Mouse (Mus musculus) stomach, postnatal 0 days (tissue): ENCODE data around the gene Ldlr.

Source experiments
- CTCF ChIP-seq: IDR thresholded peaks from 2 replicates; pipeline ENCODE4 v1.5.1; 2016; ENCODE audit warnings: antibody characterized with exemption, low read depth, mild to moderate bottlenecking, moderate library complexity
- EP300 ChIP-seq: optimal IDR thresholded peaks from 2 replicates; pipeline ENCODE3; 2016; ENCODE audit warnings: antibody characterized with exemption

DNA sequence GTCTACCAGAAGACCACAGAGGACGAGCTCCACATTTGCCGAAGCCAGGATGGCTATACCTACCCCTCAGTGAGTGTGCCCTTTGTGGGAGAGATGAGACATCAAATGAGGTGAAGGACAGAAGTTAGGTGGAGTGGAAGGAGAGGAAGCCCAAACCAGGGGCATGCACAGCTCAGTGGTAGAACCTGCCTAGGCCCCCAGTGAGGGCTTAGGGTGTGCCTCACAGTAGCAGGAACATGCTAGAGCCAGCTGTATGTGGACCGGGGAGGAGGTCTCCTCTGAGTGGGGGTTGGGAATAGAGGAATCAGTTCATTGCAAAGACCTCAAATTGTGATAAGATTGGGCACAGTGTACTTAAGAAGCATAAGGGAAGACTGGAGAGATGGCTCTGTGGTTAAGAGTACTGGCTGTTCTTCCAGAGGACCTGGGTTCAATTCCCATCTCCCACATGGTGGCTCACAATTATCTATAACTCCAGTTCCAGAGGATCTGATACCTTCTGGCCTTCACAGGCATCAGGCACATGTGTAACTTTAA is 24.0 kb downstream of the Ldlr start:
- TF ChIP-seq EP300 (no peak), CTCF (no peak)
